Mouse (Mus musculus) C2C12 (cell line): ENCODE results near the gene Il9r. TPM values are rescaled to one million over a fixed set of nuclear protein-coding genes. Genes with fewer than 3 reads are reported as not detected.
A peak's percentile ranks its signal among the peaks of the same experiment; 100 is the strongest.

Experiments
- H3K27me3 ChIP-seq: one replicate; pipeline ENCODE4 v1.6.1; 2011; ENCODE audit not compliant: control insufficient read depth, insufficient read depth, insufficient read length
- H3K36me3 ChIP-seq: one replicate; pipeline ENCODE4 v1.6.1; 2011; ENCODE audit not compliant: control insufficient read depth, insufficient read depth
- H3K4me3 ChIP-seq: one replicate; pipeline ENCODE4 v1.5.1; 2011; ENCODE audit warnings: mild to moderate bottlenecking, control low read depth; ENCODE audit not compliant: poor library complexity, insufficient read depth, severe bottlenecking
- H3K79me2 ChIP-seq: one replicate; pipeline ENCODE4 v1.6.1; 2011; ENCODE audit not compliant: control insufficient read depth, insufficient read depth
- H3K79me3 ChIP-seq: one replicate; pipeline ENCODE4 v1.6.1; 2011; ENCODE audit warnings: low read depth, control low read depth
- H3ac ChIP-seq: one replicate; pipeline ENCODE3; 2011; ENCODE audit warnings: low read depth; ENCODE audit not compliant: control insufficient read depth, insufficient read length
- CEBPB ChIP-seq: IDR thresholded peaks from one replicate; pipeline ENCODE4 v1.6.1; 2011; ENCODE audit warnings: low read depth, mild to moderate bottlenecking, control low read depth, moderate library complexity
- CTCF ChIP-seq: IDR thresholded peaks from one replicate; pipeline ENCODE4 v1.5.1; 2011; ENCODE audit not compliant: control insufficient read depth, insufficient read depth, insufficient read length
- FOSL1 ChIP-seq: IDR thresholded peaks from one replicate; pipeline ENCODE4 v1.8.0; 2011; ENCODE audit warnings: mild to moderate bottlenecking, low read length; ENCODE audit not compliant: poor library complexity, insufficient read depth, severe bottlenecking
- MAX ChIP-seq: IDR thresholded peaks from one replicate; pipeline ENCODE4 v1.6.1; 2011; ENCODE audit warnings: mild to moderate bottlenecking, control low read depth
- MYOD1 ChIP-seq: IDR thresholded peaks from one replicate; pipeline ENCODE4 v1.6.1; 2011; ENCODE audit warnings: low read depth; ENCODE audit not compliant: control insufficient read depth, insufficient read length
- MYOG ChIP-seq: IDR thresholded peaks from one replicate; pipeline ENCODE4 v1.6.1; 2011; ENCODE audit not compliant: control insufficient read depth, insufficient read length; ENCODE audit errors: extremely low read depth
- USF1 ChIP-seq: IDR thresholded peaks from one replicate; pipeline ENCODE4 v1.6.1; 2011; ENCODE audit warnings: low read depth, mild to moderate bottlenecking, control low read depth, moderate library complexity
- polyA plus RNA-seq: library from polyadenylated mRNA; unstranded; fragments of >200 nt; fragmentation: generic; extraction: Trizol; gene quantifications from one replicate; pipeline ENCODE4 v1.2.1, GENCODE M21; 2012; ENCODE audit warnings: missing spikeins

Il9r gene
- polyA plus RNA-seq, 1 experiment = not detected

DNA sequence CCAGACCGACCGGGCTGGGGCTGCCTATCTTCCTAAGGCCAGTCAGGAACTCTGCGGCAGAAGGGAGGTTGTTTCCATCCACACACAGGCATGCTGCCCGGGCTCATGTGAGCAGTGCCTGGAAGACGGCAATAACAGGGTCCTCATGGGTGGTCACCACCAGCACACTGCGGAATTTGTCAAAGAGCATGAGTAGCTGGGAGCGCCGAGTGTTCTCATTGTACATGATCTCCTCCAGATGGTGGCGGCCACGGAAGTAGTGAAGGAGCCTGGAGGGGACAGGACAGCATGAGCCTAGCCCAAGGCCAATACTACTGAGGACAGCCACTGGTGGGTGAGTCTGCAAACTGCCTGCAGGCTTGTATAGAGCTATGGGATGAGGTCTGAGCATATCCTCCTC, 32.8 kb upstream of the Il9r start:
- peaks cover 74% of the 10 kb centered on the region for H3K36me3 ChIP-seq

DNA sequence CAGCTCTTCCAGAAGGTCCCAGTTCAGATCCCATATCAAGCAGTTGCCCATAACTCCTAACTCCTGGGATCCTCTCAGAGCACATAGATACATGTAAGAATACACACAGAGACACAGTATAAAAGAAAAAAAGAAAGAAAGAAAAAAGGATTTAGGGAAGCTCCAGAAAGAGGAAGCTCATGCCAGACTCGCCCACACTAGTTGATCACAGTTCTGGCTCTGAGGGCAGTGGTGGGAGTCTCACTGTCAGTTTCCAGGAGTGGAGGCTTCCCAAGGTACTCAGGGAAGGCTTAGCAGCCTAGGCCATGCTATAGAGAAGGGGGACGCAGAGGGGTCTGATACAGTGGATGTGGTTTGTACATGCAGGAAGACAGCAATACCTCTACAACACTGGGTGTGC, 31.0 kb upstream of the Il9r start:
- peaks cover 13% of the 10 kb centered on the region for H3K79me2 ChIP-seq
- H3K36me3 ChIP-seq = peaks cover 62% of the 10 kb centered on the region
- no peaks in the 10 kb centered on the region for H3K79me3 ChIP-seq
- no peak overlapping the region for H3ac ChIP-seq
- H3K4me3 ChIP-seq = no peak overlapping the region
- no peaks in the 10 kb centered on the region for H3K27me3 ChIP-seq
- no peak for TF ChIP-seq MYOD1
- TF ChIP-seq MAX = no peak
- no peak for TF ChIP-seq FOSL1
- TF ChIP-seq CEBPB = no peak
- TF ChIP-seq USF1 = no peak
- TF ChIP-seq CTCF = no peak
- TF ChIP-seq MYOG = no peak

More for the DNA sequence above, 32.8 kb upstream of the Il9r start:
- Histone ChIP-seq H3K4me3 (no peak overlapping the region), H3K79me3 (no peaks in the 10 kb centered on the region), H3K79me2 (no peaks in the 10 kb centered on the region), H3K27me3 (no peaks in the 10 kb centered on the region), H3ac (no peak overlapping the region)
- no peak for TF ChIP-seq CEBPB
- TF ChIP-seq MYOD1 = no peak
- TF ChIP-seq USF1 = no peak
- no peak for TF ChIP-seq MAX
- TF ChIP-seq CTCF = no peak
- no peak for TF ChIP-seq MYOG
- no peak for TF ChIP-seq FOSL1

DNA sequence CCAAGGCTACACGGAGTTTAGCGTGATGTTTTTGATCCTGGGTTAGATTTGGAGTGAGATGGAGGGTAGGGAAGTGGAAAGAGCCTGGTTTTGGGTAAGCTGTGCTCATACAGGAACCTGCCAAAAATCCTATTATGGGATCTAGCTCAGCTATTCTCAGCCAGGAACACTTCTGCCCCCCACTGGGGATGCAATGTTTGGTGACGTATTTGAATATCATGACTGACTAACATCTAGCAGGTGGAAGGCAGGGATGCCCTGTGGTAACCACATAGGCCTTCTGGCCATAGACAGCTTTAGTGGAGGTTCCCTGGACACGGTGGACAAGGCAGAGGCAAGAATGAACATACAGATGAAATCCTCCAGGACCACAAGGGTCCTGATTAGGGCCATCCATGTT, 30.1 kb upstream of the Il9r start:
- Histone ChIP-seq H3K4me3 (no peak overlapping the region), H3ac (no peak overlapping the region), H3K79me3 (no peaks in the 10 kb centered on the region), H3K79me2 (peaks cover 13% of the 10 kb centered on the region), H3K36me3 (peaks cover 61% of the 10 kb centered on the region), H3K27me3 (no peaks in the 10 kb centered on the region)
- TF ChIP-seq MYOD1 = no peak
- TF ChIP-seq FOSL1 = no peak

DNA sequence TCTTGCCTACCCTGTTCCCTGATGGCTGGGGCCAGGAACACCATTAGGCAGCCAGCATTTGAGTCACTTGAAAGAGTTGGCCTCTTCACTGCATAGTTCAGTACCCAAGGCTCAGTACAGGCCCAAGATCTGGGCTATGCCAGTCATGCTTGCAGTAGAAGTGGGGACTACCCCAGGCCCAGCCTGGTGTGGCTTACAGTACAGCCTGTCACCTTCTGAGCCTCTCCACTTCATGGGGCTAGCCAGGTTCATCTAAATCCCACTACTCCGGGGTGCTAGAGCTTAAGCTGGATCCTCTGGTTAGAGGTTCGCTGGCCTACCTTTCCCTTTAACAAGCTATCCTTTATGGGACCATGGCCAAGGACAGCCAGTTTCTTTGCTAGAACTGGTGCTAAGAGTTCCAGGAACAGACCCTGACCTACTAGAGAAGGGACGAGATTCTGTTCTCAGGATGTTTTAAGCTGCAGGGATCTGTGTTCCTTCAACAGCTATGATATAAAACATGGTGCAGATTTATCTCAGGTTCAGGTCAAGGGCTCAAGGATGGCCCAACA, 28.3 kb upstream of the Il9r start:
- no peak overlapping the region for H3K4me3 ChIP-seq
- H3K79me3 ChIP-seq = no peaks in the 10 kb centered on the region
- peaks cover 42% of the 10 kb centered on the region for H3K36me3 ChIP-seq
- TF ChIP-seq FOSL1 (no peak), CTCF (no peak), USF1 (no peak), MAX (no peak), CEBPB (no peak), MYOD1 (no peak), MYOG (no peak)
- no peaks in the 10 kb centered on the region for H3K27me3 ChIP-seq
- H3K79me2 ChIP-seq = peaks cover 13% of the 10 kb centered on the region
- H3ac ChIP-seq = no peak overlapping the region

DNA sequence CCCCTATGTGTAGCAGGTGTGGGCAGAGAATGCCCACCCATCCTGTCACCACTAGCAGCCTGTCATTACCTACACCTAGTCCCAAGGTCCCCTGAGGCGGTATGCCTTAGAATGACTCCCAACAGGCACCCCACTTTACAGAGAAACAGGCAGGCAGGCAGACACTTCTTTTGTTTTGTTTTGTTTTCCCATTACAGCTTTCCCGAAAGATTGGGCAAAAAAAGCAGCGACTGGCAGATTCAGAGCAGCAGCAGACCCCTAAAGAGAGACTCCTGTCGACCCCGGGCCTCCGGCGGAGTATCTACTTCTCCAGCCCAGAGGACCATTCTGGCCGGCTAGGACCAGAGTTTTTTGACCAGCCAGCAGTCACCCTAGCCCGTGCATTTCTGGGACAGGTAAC, 27.5 kb upstream of the Il9r start:
- no peaks in the 10 kb centered on the region for H3K79me3 ChIP-seq
- peaks cover 34% of the 10 kb centered on the region for H3K36me3 ChIP-seq
- TF ChIP-seq MAX (no peak), CTCF (no peak), MYOD1 (no peak), MYOG (no peak), USF1 (no peak)
- H3K79me2 ChIP-seq = peaks cover 13% of the 10 kb centered on the region
- no peak overlapping the region for H3ac ChIP-seq
- H3K4me3 ChIP-seq = no peak overlapping the region
- no peaks in the 10 kb centered on the region for H3K27me3 ChIP-seq

DNA sequence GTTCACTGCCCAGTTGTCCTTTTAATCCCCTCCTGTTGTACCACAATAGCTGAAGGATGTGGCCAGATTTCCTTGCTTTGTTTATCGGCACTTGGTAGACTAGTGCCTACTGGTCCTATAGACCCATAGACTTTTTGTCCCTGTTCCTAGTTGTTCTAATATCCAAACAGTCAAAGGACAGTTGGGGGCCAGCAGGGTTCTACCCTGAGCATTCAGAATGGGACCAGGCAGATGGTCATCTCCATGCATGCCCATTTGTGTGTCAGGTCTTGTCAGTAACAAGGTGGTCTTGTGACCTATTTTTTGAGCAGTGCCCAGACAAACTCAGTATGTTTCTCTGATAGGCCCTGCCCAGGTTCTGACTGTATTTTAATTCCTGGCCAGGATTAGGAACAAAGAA, 27.0 kb upstream of the Il9r start:
- no peak for TF ChIP-seq CEBPB
- no peak for TF ChIP-seq MYOD1
- TF ChIP-seq CTCF = no peak
- TF ChIP-seq USF1 = no peak
- no peak for TF ChIP-seq MYOG
- no peak for TF ChIP-seq FOSL1
- TF ChIP-seq MAX = no peak
- Histone ChIP-seq H3K79me2 (peaks cover 13% of the 10 kb centered on the region), H3K36me3 (peaks cover 29% of the 10 kb centered on the region), H3K79me3 (no peaks in the 10 kb centered on the region), H3K27me3 (no peaks in the 10 kb centered on the region), H3ac (peak overlapping the region; percentile 99), H3K4me3 (peak overlapping the region; percentile 50)
